Mouse (Mus musculus) hindbrain, embryonic 15.5 days (tissue): ENCODE measurements at regions not wholly inside any gene's neighbourhood (a gene's known extent, or its start where the extent isn't known, plus 50 kb on each side); places are given as distances from the start of the nearest gene placed in this dataset.

Experiments
- ATAC-seq: fragments of 200-750 bp; cut with Nextera tagmentation; 2 replicates; pipeline ENCODE4 v1.8.0; 2017; ENCODE audit warnings: low read depth, moderate number of reproducible peaks, moderate TSS enrichment; ENCODE audit not compliant: low FRiP score
- H3K27ac ChIP-seq: fragments of 300-500 bp; sonication (generic); replicated peaks from 2 replicates; pipeline ENCODE4 v1.5.1; 2015; ENCODE audit warnings: mild to moderate bottlenecking, inconsistent platforms
- H3K27me3 ChIP-seq: fragments of 300-500 bp; sonication (generic); 2 replicates; pipeline ENCODE4 v1.6.1; 2015; ENCODE audit warnings: control low read depth, inconsistent platforms
- H3K36me3 ChIP-seq: fragments of 300-500 bp; sonication (generic); 2 replicates; pipeline ENCODE4 v1.6.1; 2015; ENCODE audit warnings: control low read depth, inconsistent platforms
- H3K4me1 ChIP-seq: fragments of 300-500 bp; sonication (generic); replicated peaks from 2 replicates; pipeline ENCODE4 v1.6.1; 2015; ENCODE audit warnings: control low read depth, inconsistent platforms
- H3K4me2 ChIP-seq: fragments of 300-500 bp; sonication (generic); 2 replicates; pipeline ENCODE4 v1.6.1; 2015; ENCODE audit warnings: moderate library complexity, mild to moderate bottlenecking, inconsistent platforms
- H3K4me3 ChIP-seq: fragments of 300-500 bp; sonication (generic); 2 replicates; pipeline ENCODE4 v1.5.1; 2015; ENCODE audit warnings: mild to moderate bottlenecking, inconsistent platforms
- H3K9ac ChIP-seq: fragments of 300-500 bp; sonication (generic); 2 replicates; pipeline ENCODE4 v1.6.1; 2015; ENCODE audit warnings: inconsistent platforms
- H3K9me3 ChIP-seq: fragments of 300-500 bp; sonication (generic); 2 replicates; pipeline ENCODE4 v1.6.1; 2016; ENCODE audit warnings: control low read depth, inconsistent platforms
- WGBS: fragments of 180-500 bp; shearing (Covaris S2); methylation state at CpG from one replicate; pipeline ENCODE4 v1.1.7; 2015; 5-methylcytosine and 5-hydroxymethylcytosine counted together

- no peaks in the 10 kb centered on the region for H3K9me3 ChIP-seq
- H3K9ac ChIP-seq: no peak overlapping the region; the same call in 1 of the 2 replicates
- H3K36me3 ChIP-seq: no peaks in the 10 kb centered on the region
- ATAC-seq: peak; percentile 65; the same call in 1 of the 2 replicates
- 0 out of 2 replicates have a peak overlapping the region, but pooled peaks have one; percentile 7 for H3K4me3 ChIP-seq
- peak overlapping the region; percentile 41 for H3K4me2 ChIP-seq
- 28% methylated on average over 22 of the region's 22 CpGs for WGBS
- H3K4me1 ChIP-seq: peaks cover 18% of the 10 kb centered on the region
- peak overlapping the region; percentile 24; the same call in 1 of the 2 replicates for H3K27ac ChIP-seq
- 0 out of 2 replicates have a peak, but pooled peaks cover 4% of the 10 kb centered on the region for H3K27me3 ChIP-seq
Observed at GRCm38 (mm10) chr3:34330970-34331888, 250.1 kb upstream of the Dnajc19 start.

GRCm38 (mm10) chr3:34328865-34329264, 247.7 kb upstream of the Dnajc19 start:
- no peaks in the 10 kb centered on the region for H3K9me3 ChIP-seq
- no peak overlapping the region for H3K4me3 ChIP-seq
- H3K36me3 ChIP-seq: no peaks in the 10 kb centered on the region
- peaks cover 22% of the 10 kb centered on the region for H3K4me1 ChIP-seq
- H3K27ac ChIP-seq: no peak overlapping the region
- WGBS: 28% methylated on average over 2 of the region's 2 CpGs
- no peak overlapping the region for H3K9ac ChIP-seq
- H3K27me3 ChIP-seq: 0 out of 2 replicates have a peak, but pooled peaks cover 9% of the 10 kb centered on the region
- no peak for ATAC-seq
- H3K4me2 ChIP-seq: no peak overlapping the region

DNA sequence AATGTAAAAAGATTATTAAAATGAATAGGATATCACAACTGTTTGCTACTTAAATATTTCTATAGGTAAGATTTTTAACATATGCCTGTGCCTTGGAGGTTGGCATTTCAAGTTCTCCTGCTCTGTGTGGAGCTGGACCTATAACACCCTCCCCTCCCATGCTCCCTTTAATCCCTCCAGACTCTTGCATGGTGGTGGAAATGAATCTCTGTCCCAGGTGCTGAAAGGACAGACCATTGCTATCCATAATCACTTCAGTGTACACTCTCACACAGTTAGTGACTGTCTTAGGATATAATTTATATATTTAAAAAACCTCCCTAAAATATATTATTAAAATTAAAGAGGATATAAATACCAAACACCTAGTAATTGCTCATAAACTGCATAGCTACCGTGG, 244.5 kb upstream of the Dnajc19 start:
- ATAC-seq: no peak
- no peak overlapping the region for H3K4me2 ChIP-seq
- no peaks in the 10 kb centered on the region for H3K9me3 ChIP-seq
- peaks cover 22% of the 10 kb centered on the region for H3K4me1 ChIP-seq
- no peaks in the 10 kb centered on the region for H3K36me3 ChIP-seq
- no peak overlapping the region for H3K27ac ChIP-seq
- no peak overlapping the region for H3K9ac ChIP-seq
- H3K4me3 ChIP-seq: no peak overlapping the region
- WGBS: 92% methylated on average over 1 of the region's 1 CpGs
- 0 out of 2 replicates have a peak, but pooled peaks cover 9% of the 10 kb centered on the region for H3K27me3 ChIP-seq

- 23% methylated on average over 15 of the region's 15 CpGs for WGBS
- H3K9me3 ChIP-seq: no peaks in the 10 kb centered on the region
- peak; percentile 71 for ATAC-seq
- H3K4me1 ChIP-seq: peaks cover 20% of the 10 kb centered on the region
- no peak overlapping the region for H3K4me3 ChIP-seq
- 0 out of 2 replicates have a peak, but pooled peaks cover 9% of the 10 kb centered on the region for H3K27me3 ChIP-seq
- no peak overlapping the region for H3K27ac ChIP-seq
- H3K4me2 ChIP-seq: no peak overlapping the region
- no peak overlapping the region for H3K9ac ChIP-seq
- no peaks in the 10 kb centered on the region for H3K36me3 ChIP-seq
Observed at GRCm38 (mm10) chr3:34322527-34323210, 241.5 kb upstream of the Dnajc19 start.

DNA sequence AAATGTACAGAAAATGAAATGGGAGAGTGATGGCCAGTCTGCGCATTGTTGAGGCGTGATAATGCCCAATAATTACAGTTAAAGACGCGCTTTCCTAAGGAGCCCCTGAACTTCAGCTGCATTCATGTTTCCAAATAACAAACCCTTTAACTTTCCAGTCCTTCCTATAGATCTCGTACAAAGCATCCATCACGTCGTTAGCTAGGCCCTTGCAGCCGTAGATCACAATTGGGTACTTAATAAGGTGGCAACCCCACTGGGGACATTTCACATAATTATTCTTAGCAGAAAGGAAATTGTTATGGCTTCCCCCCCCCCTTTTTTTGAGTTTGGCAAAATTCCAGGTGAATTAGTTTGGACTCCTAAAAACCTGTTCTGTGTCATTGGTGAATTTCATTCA, 233.7 kb upstream of the Dnajc19 start:
- H3K4me3 ChIP-seq: no peak overlapping the region
- no peak overlapping the region for H3K9ac ChIP-seq
- no peak overlapping the region for H3K27ac ChIP-seq
- H3K4me1 ChIP-seq: peaks cover 6% of the 10 kb centered on the region; the same call in 1 of the 2 replicates
- no peaks in the 10 kb centered on the region for H3K9me3 ChIP-seq
- no peak overlapping the region for H3K4me2 ChIP-seq
- 56% methylated on average over 8 of the region's 8 CpGs for WGBS
- H3K36me3 ChIP-seq: no peaks in the 10 kb centered on the region
- no peaks in the 10 kb centered on the region; the same call in 1 of the 2 replicates for H3K27me3 ChIP-seq
- ATAC-seq: no peak

DNA sequence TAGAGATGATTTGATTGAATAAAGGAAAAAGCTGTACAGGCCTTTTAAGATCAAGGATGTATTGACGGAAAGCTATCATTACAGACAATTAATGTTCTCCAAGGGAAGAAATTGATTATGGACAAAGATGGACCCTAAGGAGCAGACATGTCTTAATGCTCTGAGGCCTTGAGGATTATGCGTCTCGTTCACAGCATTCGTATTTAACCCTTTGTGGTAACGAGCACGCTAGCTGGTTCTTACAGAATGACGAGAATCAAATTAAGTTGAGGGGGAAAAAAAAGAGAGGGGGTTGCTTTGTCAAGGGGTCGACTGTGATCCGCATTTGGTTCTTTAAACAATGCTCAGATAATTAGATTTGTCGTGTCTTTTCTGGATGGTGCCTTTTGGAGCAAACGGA, 233.3 kb upstream of the Dnajc19 start:
- H3K27ac ChIP-seq: no peak overlapping the region
- no peaks in the 10 kb centered on the region for H3K9me3 ChIP-seq
- H3K4me3 ChIP-seq: no peak overlapping the region
- ATAC-seq: no peak
- 50% methylated on average over 11 of the region's 11 CpGs for WGBS
- H3K4me1 ChIP-seq: peaks cover 6% of the 10 kb centered on the region; the same call in 1 of the 2 replicates
- no peak overlapping the region for H3K4me2 ChIP-seq
- H3K36me3 ChIP-seq: no peaks in the 10 kb centered on the region
- no peaks in the 10 kb centered on the region; the same call in 1 of the 2 replicates for H3K27me3 ChIP-seq
- no peak overlapping the region for H3K9ac ChIP-seq

GRCm38 (mm10) chr3:34311944-34312343, 230.8 kb upstream of the Dnajc19 start:
- H3K9ac ChIP-seq: no peak overlapping the region
- no peaks in the 10 kb centered on the region for H3K9me3 ChIP-seq
- H3K27me3 ChIP-seq: no peaks in the 10 kb centered on the region
- H3K4me2 ChIP-seq: no peak overlapping the region
- H3K4me3 ChIP-seq: no peak overlapping the region
- peaks cover 6% of the 10 kb centered on the region; the same call in 1 of the 2 replicates for H3K4me1 ChIP-seq
- no peak overlapping the region for H3K27ac ChIP-seq
- ATAC-seq: no peak
- H3K36me3 ChIP-seq: no peaks in the 10 kb centered on the region
- 75% methylated on average over 6 of the region's 6 CpGs for WGBS

- H3K4me3 ChIP-seq: no peak overlapping the region
- no peak overlapping the region for H3K4me2 ChIP-seq
- H3K27me3 ChIP-seq: no peaks in the 10 kb centered on the region
- no peak for ATAC-seq
- H3K4me1 ChIP-seq: no peaks in the 10 kb centered on the region
- no peak overlapping the region for H3K9ac ChIP-seq
- WGBS: 42% methylated on average over 2 of the region's 2 CpGs
- no peaks in the 10 kb centered on the region for H3K36me3 ChIP-seq
- H3K9me3 ChIP-seq: no peaks in the 10 kb centered on the region
- no peak overlapping the region for H3K27ac ChIP-seq
Observed at GRCm38 (mm10) chr3:34299637-34300036, 218.5 kb upstream of the Dnajc19 start.

DNA sequence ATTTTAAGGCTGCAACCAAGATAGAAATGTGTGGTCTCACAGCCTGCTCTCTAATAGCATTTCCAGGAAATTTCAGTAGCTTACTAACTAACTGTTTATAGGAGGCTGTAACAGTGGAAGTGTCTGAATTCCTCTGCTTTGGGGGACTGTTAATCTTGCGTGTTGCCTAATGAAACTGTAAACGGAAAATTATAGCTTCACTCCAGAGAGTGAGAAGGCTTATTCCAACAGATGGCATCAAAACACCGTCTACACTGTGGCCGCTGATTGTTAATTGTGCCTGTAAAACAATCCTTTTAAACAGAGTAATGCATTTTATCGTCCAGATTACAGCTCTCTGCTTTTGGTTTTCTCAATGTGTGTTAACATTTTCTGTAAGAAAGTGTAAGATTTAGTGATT, 206.7 kb upstream of the Dnajc19 start:
- Histone ChIP-seq H3K9me3 (no peaks in the 10 kb centered on the region), H3K4me2 (no peak overlapping the region), H3K27ac (no peak overlapping the region), H3K4me1 (no peaks in the 10 kb centered on the region), H3K4me3 (no peak overlapping the region), H3K27me3 (no peaks in the 10 kb centered on the region), H3K36me3 (no peaks in the 10 kb centered on the region), H3K9ac (no peak overlapping the region)
- ATAC-seq: 0 out of 2 replicates have a peak, but pooled peaks have one; percentile 30
- 56% methylated on average over 5 of the region's 5 CpGs for WGBS

- no peak overlapping the region for H3K27ac ChIP-seq
- no peak for ATAC-seq
Observed at GRCm38 (mm10) chr3:34270154-34270553, 189.0 kb upstream of the Dnajc19 start.

GRCm38 (mm10) chr3:34266462-34266861, 185.3 kb upstream of the Dnajc19 start:
- Histone ChIP-seq H3K36me3 (no peaks in the 10 kb centered on the region), H3K9me3 (no peaks in the 10 kb centered on the region), H3K9ac (no peak overlapping the region), H3K4me2 (peak overlapping the region; percentile 25; the same call in 1 of the 2 replicates), H3K27me3 (no peaks in the 10 kb centered on the region), H3K4me1 (0 out of 2 replicates have a peak, but pooled peaks cover 8% of the 10 kb centered on the region), H3K27ac (no peak overlapping the region), H3K4me3 (no peak overlapping the region)
- WGBS: 40% methylated on average over 12 of the region's 12 CpGs
- ATAC-seq: 0 out of 2 replicates have a peak, but pooled peaks have one; percentile 49

More at GRCm38 (mm10) chr3:34270154-34270553, 189.0 kb upstream of the Dnajc19 start:
- Histone ChIP-seq H3K36me3 (no peaks in the 10 kb centered on the region), H3K27me3 (no peaks in the 10 kb centered on the region), H3K4me1 (0 out of 2 replicates have a peak, but pooled peaks cover 8% of the 10 kb centered on the region), H3K4me3 (no peak overlapping the region), H3K9me3 (no peaks in the 10 kb centered on the region), H3K4me2 (no peak overlapping the region), H3K9ac (no peak overlapping the region)
- WGBS: 53% methylated on average over 10 of the region's 10 CpGs

DNA sequence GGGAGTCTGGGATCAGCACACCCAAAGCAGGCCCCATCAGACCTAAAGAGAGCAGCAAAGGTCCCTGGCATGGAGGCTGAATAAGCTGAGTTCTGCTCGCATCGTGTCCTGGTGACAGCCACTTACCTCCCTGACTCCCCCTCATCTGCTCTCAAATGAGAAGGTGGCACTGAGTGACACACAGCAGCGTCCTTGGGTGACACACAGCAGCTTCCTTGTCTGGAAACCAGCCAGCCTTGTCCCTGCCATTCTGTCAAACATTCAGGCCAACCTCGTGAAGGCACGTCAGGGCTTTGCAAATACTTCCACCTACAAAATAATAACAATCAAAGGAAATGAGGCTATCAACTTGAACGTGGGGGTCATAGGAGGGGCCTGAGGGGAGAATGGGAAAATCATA, 183.7 kb upstream of the Dnajc19 start:
- Histone ChIP-seq H3K36me3 (no peaks in the 10 kb centered on the region), H3K9ac (no peak overlapping the region), H3K4me3 (no peak overlapping the region), H3K4me2 (no peak overlapping the region), H3K27me3 (no peaks in the 10 kb centered on the region), H3K9me3 (no peaks in the 10 kb centered on the region), H3K27ac (no peak overlapping the region), H3K4me1 (0 out of 2 replicates have a peak, but pooled peaks cover 8% of the 10 kb centered on the region)
- no peak for ATAC-seq
- WGBS: 57% methylated on average over 6 of the region's 6 CpGs
